Mouse (Mus musculus) retina, postnatal 7 days (tissue): ENCODE measurements around the gene Plk5.
A peak's percentile ranks its signal among the peaks of the same experiment; 100 is the strongest.

Experiments
- DNase-seq: peaks from one replicate; pipeline ENCODE4 v3.0.0-alpha.2; 2012; ENCODE audit warnings: low read depth, low spot score

The Plk5 gene

GRCm38 (mm10) chr10:80387522-80387959, 31.3 kb downstream of the Plk5 start, which contains the start of gene Mex3d:
Gene Mex3d (minus strand): TSS chr10:80387659.
- DNase-seq = peak; percentile 85

- DNase-seq = no peak
Observed at GRCm38 (mm10) chr10:80388731-80389130, 32.5 kb downstream of the Plk5 start.

- no peak for DNase-seq
Observed at GRCm38 (mm10) chr10:80389185-80389708, 33.0 kb downstream of the Plk5 start.

- DNase-seq = no peak
Observed at GRCm38 (mm10) chr10:80390697-80391096, 34.4 kb downstream of the Plk5 start.

- no peak for DNase-seq
Observed at GRCm38 (mm10) chr10:80392687-80393086, 36.4 kb downstream of the Plk5 start.

GRCm38 (mm10) chr10:80395025-80395627, 38.9 kb downstream of the Plk5 start:
- no peak for DNase-seq

GRCm38 (mm10) chr10:80396822-80397523, 40.7 kb downstream of the Plk5 start:
- no peak for DNase-seq

- DNase-seq = no peak
Observed at GRCm38 (mm10) chr10:80397524-80398173, 41.4 kb downstream of the Plk5 start.

- no peak for DNase-seq
Observed at GRCm38 (mm10) chr10:80398174-80398535, 41.9 kb downstream of the Plk5 start.

- peak; percentile 98 for DNase-seq
Observed at GRCm38 (mm10) chr10:80398719-80399190, 42.5 kb downstream of the Plk5 start.

- peak; percentile 99 for DNase-seq
Observed at GRCm38 (mm10) chr10:80399191-80399972, 43.1 kb downstream of the Plk5 start, which contains the start of gene Mbd3. Gene Mbd3 (minus strand): TSS chr10:80399550.

- no peak for DNase-seq
Observed at GRCm38 (mm10) chr10:80399973-80400703, 43.9 kb downstream of the Plk5 start.

- DNase-seq = no peak
Observed at GRCm38 (mm10) chr10:80400704-80401161, 44.5 kb downstream of the Plk5 start.

GRCm38 (mm10) chr10:80403044-80403692, 46.9 kb downstream of the Plk5 start:
- DNase-seq = no peak

- DNase-seq = no peak
Observed at GRCm38 (mm10) chr10:80405481-80406173, 49.4 kb downstream of the Plk5 start.

GRCm38 (mm10) chr10:80406684-80407501, 50.6 kb downstream of the Plk5 start, which contains the start of gene Uqcr11:
Gene Uqcr11 (minus strand): TSS chr10:80406830.
- DNase-seq = peak; percentile 93

- no peak for DNase-seq
Observed at GRCm38 (mm10) chr10:80407924-80408323, 51.7 kb downstream of the Plk5 start.
